Mouse (Mus musculus): ENCODE results near the gene Arhgef28.

DNA sequence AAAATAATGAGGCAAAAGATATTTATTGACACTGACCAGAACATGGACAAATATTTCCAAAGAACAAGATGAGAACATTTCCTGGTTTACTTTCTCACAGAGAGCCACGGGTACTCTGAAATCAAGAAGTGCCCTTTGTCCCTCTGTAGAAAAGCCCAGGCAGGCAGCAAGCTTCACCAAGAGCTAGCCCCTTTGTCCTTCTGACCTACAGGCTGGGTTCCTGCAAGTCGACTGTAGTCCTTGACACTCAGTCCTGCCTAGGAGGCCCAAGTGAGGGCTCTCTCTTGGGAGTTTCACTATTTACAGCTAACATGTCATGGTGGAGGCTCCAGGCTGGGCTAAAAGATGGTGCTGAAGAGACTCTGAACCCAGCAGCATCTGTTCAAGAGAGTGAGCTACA lies 307.6 kb downstream of the Arhgef28 start:
- no peak for TF ChIP-seq CTCF (IDR thresholded peaks at IDR 0.05; ENCODE audit: insufficient read depth, low read depth, low read length)
- no peak for TF ChIP-seq POLR2A (IDR thresholded peaks at IDR 0.05; ENCODE audit: insufficient read depth, low read depth, low read length)
